Mouse (Mus musculus) bone marrow macrophage, adult 2 months (primary cell): Measurements from ENCODE around the gene Il6. TPM values are rescaled to one million over a fixed set of nuclear protein-coding genes. Genes with fewer than 3 reads are reported as not detected.
"Not testable (repeated sequence)": the region's sequence is repeated elsewhere in the genome, so short reads cannot be mapped to it uniquely, and the experiment has no call there.

ENCODE experiments used
- H3K27ac ChIP-seq: 2 replicates; pipeline ENCODE4 v1.5.1; 2012; ENCODE audit warnings: low read depth, low read length; ENCODE audit not compliant: insufficient read depth
- H3K4me1 ChIP-seq: 2 replicates; pipeline ENCODE4 v1.6.1; 2012; ENCODE audit warnings: low read length; ENCODE audit not compliant: control insufficient read depth, insufficient read depth
- H3K4me3 ChIP-seq: 2 replicates; pipeline ENCODE4 v1.5.1; 2012; ENCODE audit warnings: mild to moderate bottlenecking, low read length, moderate library complexity; ENCODE audit not compliant: insufficient read depth
- CTCF ChIP-seq: IDR thresholded peaks from 2 replicates; pipeline ENCODE4 v1.5.1; 2012; ENCODE audit warnings: low read depth, mild to moderate bottlenecking, low read length, moderate library complexity
- POLR2A ChIP-seq: IDR thresholded peaks from 2 replicates; pipeline ENCODE4 v1.6.1; 2012; ENCODE audit warnings: mild to moderate bottlenecking, low read depth, low read length, borderline replicate concordance
- polyA plus RNA-seq: library from polyadenylated mRNA; stranded (reverse); fragments of >200 nt; gene quantifications from 2 replicates; pipeline ENCODE4 v1.2.4, GENCODE M21; 2012; ENCODE audit not compliant: missing spikeins, insufficient read depth, insufficient read length

Gene Il6
- polyA plus RNA-seq, 1 experiment: not detected

DNA sequence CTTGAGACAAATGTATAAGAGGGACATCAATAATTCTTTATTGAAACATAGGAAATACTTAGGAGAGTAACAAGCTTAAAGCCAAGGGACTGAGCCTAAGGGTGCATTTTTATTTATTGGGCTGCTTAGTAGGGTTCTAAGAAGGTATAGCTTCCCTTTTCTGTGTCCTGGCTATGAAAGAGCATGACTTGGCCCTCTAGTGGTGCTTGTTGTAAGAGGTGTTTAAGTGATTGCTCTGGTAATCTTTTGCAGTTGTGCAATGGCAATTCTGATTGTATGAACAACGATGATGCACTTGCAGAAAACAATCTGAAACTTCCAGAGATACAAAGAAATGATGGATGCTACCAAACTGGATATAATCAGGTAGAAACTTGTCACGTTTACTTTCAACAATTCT, 1.7 kb downstream of the Il6 start:
- H3K4me3 ChIP-seq: no peak overlapping the region
- H3K4me1 ChIP-seq: peaks cover 13% of the 10 kb centered on the region
- no peak for TF ChIP-seq CTCF
- TF ChIP-seq POLR2A: no peak
- no peak overlapping the region for H3K27ac ChIP-seq

DNA sequence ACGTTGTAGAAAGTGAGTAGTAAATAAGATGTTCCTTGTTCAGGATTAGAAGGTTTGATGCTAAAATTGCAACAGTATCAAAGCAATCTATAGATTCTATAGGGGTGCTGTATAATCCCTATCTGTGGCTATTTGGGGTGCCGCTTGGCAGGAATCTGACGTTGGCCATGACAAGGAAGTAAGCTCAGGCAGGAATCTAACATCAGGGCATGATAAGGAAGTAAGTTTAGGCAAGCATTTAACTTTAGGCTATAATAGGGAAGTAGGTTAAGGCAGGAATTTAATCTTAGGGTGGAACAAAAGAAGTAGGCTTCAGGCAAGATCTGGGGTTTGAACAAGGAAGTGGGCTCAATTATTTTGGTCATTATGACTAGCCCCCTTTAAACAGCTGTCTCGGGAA, 22.9 kb downstream of the Il6 start:
- peak overlapping the region; percentile 85 for H3K27ac ChIP-seq
- not testable (repeated sequence) for H3K4me3 ChIP-seq
- H3K4me1 ChIP-seq: peaks cover 12% of the 10 kb centered on the region

DNA sequence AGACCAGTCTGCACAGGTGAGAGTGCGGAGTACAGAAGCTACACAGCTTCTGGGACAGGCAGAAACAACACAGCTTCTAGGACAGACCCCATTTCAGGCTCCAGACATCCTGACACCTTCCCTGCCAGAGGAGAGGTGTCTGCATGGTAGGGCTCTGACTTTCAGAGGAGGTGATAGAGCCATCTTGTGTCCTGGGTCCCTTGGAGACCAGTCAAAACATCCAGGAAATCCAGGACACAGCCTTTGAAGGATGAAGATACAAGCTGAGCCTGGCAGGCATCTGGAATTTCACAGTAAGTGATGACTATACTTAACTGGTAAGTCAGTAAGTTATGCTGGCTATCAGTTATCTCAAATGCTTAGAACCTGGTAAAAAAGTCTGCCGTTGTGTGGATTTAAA, 24.2 kb downstream of the Il6 start:
- not testable (repeated sequence) for H3K4me3 ChIP-seq, H3K27ac ChIP-seq
- peaks cover 12% of the 10 kb centered on the region for H3K4me1 ChIP-seq

DNA sequence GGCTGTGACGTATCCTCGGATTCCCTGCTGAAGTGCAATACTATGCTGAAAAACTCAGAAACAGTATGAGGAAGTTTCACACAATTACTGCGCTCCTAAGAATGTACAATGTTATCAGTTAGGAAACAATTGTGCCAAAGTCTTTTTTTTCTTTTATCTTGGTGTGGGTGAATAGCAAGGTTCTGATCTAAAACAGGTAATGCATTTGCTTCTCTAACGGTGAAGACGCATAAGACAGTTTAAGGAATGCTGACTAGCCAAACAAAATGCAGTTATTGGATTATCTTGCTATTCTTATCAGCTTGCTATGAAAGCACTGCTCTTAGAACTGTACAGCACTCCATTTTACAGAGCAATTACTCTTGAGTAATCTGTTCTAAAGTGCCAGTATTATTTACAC, 26.4 kb downstream of the Il6 start:
- not testable (repeated sequence) for H3K27ac ChIP-seq, H3K4me3 ChIP-seq
- peaks cover 12% of the 10 kb centered on the region for H3K4me1 ChIP-seq

DNA sequence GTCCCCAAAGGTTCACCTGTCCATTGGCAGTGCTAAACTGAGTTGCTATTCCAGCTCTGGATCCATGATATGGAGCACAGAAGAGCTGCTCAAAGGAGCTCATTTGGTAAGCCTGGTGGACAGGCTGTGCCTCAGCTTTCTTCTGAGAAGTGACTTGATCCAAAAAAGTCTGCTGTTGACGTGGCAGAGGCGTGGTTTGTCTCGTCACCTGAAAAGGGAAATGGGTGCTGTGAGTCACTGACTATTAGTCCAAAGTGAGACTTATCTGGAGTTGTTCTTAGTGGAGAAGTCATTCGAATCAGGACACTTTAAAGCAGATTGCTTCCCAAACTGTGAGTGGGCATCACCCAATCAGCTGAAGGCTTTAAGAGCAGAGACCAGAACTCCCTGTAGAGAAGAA, 26.9 kb downstream of the Il6 start:
- H3K4me1 ChIP-seq: peaks cover 12% of the 10 kb centered on the region
- H3K4me3 ChIP-seq, H3K27ac ChIP-seq: not testable (repeated sequence)

DNA sequence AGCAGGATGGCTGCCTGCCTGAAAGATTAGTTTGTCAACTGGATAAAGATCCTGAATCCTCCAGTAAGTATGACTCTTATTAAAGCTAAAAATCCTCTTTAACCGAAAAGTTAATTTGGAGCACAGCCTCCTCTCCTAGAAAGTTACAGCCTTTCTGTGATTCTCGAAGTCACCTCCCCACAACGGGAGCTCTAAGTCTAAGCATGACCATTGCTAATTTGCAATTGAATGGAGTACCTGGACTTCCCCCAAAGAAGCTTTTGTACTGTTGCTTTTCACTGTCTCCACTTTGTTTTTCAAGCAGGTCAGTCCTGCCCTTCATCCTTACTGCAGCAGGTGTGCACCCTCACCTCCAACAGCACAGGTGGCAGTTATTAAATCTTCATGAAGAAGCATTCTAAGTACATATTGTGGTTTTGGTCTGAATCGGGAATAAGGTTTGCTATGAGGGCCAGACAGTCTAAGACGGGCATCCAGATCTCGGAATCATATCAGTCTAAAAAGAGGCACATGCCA, 45.4 kb downstream of the Il6 start:
- no peaks in the 10 kb centered on the region for H3K4me1 ChIP-seq
- H3K4me3 ChIP-seq: no peak overlapping the region
- TF ChIP-seq CTCF: no peak
- TF ChIP-seq POLR2A: no peak
- H3K27ac ChIP-seq: no peak overlapping the region

DNA sequence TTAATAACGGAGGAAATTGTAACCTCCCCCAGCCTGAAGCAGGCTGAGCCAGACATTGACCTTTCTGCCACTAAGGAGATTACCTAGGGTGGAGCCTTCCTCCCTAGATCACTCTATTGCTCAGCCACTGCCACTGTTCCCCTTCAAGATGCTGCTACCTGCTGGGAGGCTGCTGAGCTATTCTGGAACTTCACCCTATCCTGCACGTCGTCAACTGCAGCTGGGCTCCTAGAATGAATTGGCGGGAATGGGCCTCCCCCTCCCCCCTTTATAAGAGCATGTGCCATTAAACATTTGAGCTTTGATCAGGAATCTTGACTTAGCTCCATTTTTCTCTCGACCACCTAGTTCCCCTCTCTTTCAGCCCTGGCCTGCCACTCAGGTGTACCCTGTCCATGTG, 46.7 kb downstream of the Il6 start:
- H3K27ac ChIP-seq, H3K4me3 ChIP-seq, H3K4me1 ChIP-seq: not testable (repeated sequence)

DNA sequence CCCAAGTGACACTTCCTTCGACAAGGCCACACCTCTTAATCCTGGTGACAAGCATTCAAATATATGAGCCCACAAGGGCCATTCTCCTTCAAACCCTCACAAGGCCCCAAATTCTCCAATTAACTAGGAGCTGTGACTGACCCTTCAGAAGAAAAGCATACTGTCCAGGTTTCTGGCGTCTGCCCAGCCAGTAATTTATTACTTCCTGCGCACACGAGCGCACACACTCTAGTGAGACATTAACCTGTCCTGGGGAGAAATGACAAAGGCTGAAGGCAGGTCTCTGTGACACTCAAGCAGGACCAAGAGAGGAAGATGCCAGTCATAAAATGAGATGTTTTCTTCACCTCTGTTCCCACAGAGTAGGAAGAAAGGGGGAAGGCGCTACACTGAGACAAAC, 54.8 kb downstream of the Il6 start:
- no peaks in the 10 kb centered on the region for H3K4me1 ChIP-seq
- TF ChIP-seq POLR2A (no peak), CTCF (no peak)
- no peak overlapping the region for H3K4me3 ChIP-seq
- no peak overlapping the region for H3K27ac ChIP-seq

Other genes starting within 250 kb of the Il6 start
- 27.9 and 29.1 TPM in 2 replicates for gene Tyms, start 60.5 kb downstream of the Il6 start, polyA plus RNA-seq
- not detected in 2 replicates for gene Garem2, start 92.0 kb downstream of the Il6 start, polyA plus RNA-seq
- gene 3110082J24Rik, start 93.0 kb downstream of the Il6 start, polyA plus RNA-seq: not detected in 2 replicates
- 114 and 117 TPM in 2 replicates for gene Hadha, start 142.0 kb downstream of the Il6 start, polyA plus RNA-seq
- 67.2 and 75.0 TPM in 2 replicates for gene Hadhb, start 142.1 kb downstream of the Il6 start, polyA plus RNA-seq
- gene Adgrf3, start 192.6 kb downstream of the Il6 start, polyA plus RNA-seq: not detected in 2 replicates
- gene Selenoi, start 219.5 kb downstream of the Il6 start, polyA plus RNA-seq: 10.9 and 13.5 TPM in 2 replicates